Mouse (Mus musculus): Measurements from ENCODE around the gene Sh3bp4. TPM values are rescaled to one million over a fixed set of nuclear protein-coding genes. Genes with fewer than 3 reads are reported as not detected.

Sh3bp4 gene
- total and polyA plus RNA-seq, 3 experiments: not detected

- no peak overlapping the region for H3K9ac ChIP-seq (ENCODE audit: insufficient read depth, low read depth)
- H3K4me1 ChIP-seq (ENCODE audit: control insufficient read depth in 1 of 2, insufficient read depth in 2 of 2): no peaks in the 10 kb centered on the region
- dilution Hi-C loops (cut with MboI; ENCODE audit: extremely low pct_ligation_motif_present, extremely low pct_unique_long_range_greater_than_20kb, low sequenced_read_pairs) (no loop called here), in situ Hi-C loops (cut with MboI; ENCODE audit: low pct_ligation_motif_present, low pct_unique_long_range_greater_than_20kb, low sequenced_read_pairs) (no loop called here)
- no peaks in the 10 kb centered on the region for H3K36me3 ChIP-seq (replicated peaks in 1 of 2; ENCODE audit: control insufficient read depth in 1 of 2, insufficient read depth in 1 of 2, low read length in 1 of 2)
- H3K79me2 ChIP-seq (replicated peaks; ENCODE audit: control insufficient read depth, extremely low read depth, insufficient read depth, poor library complexity, severe bottlenecking): no peaks in the 10 kb centered on the region
- no peak overlapping the region for H3K27ac ChIP-seq (ENCODE audit: insufficient read depth, low read depth)
- no peaks in the 10 kb centered on the region for H3K27me3 ChIP-seq (replicated peaks)
- TF ChIP-seq NRF1 (IDR thresholded peaks at IDR 0.05; ENCODE audit: low read depth, low read length) (no peak), EP300 (IDR thresholded peaks at IDR 0.05; ENCODE audit: low read length) (no peak), ZNF384 (IDR thresholded peaks at IDR 0.05; ENCODE audit: low read depth, low read length) (no peak), USF2 (conservative IDR thresholded peaks at IDR 0.05; ENCODE audit: low read depth, low read length) (no peak), E2F4 (IDR thresholded peaks at IDR 0.05; ENCODE audit: insufficient replicate concordance, low read depth, low read length) (no peak), SMC3 (IDR thresholded peaks at IDR 0.05; ENCODE audit: low read depth, low read length) (no peak), TCF12 (IDR thresholded peaks at IDR 0.05; ENCODE audit: low read depth, low read length) (no peak), CHD2 (IDR thresholded peaks at IDR 0.05; ENCODE audit: low read length) (no peak), MAFK (IDR thresholded peaks at IDR 0.05; ENCODE audit: insufficient replicate concordance, low read length) (no peak), RAD21 (IDR thresholded peaks at IDR 0.05; ENCODE audit: low read depth, low read length) (no peak), MYC (IDR thresholded peaks at IDR 0.05; ENCODE audit: low read depth, low read length) (no peak), CTCF (conservative IDR thresholded peaks at IDR 0.05 in 1 of 2, IDR thresholded peaks at IDR 0.05 in 1 of 2; ENCODE audit: low read depth in 2 of 2, low read length in 2 of 2) (no peak), USF1 (IDR thresholded peaks at IDR 0.05; ENCODE audit: low read depth, low read length) (no peak), MEF2A (IDR thresholded peaks at IDR 0.05; ENCODE audit: borderline replicate concordance, low read depth, low read length) (no peak)
- no peak for DNase-seq (ENCODE audit: extremely low read depth)
- no peak overlapping the region for H3K4me2 ChIP-seq (ENCODE audit: insufficient read depth, low read depth, poor library complexity, severe bottlenecking)
- H3K9me3 ChIP-seq (replicated peaks; ENCODE audit: low read length): peaks cover 95% of the 10 kb centered on the region
- no peak overlapping the region for H3K4me3 ChIP-seq (replicated peaks in 1 of 3; ENCODE audit: low read depth in 2 of 3, low read length in 2 of 3, poor library complexity in 1 of 3)
Observed at GRCm38 (mm10) chr1:89136089-89136811, 66.0 kb downstream of the Sh3bp4 start.

- no peak overlapping the region for H3K27ac ChIP-seq (ENCODE audit: insufficient read depth, low read depth)
- no peak overlapping the region for H3K4me2 ChIP-seq (ENCODE audit: insufficient read depth, low read depth, poor library complexity, severe bottlenecking)
- H3K4me3 ChIP-seq (replicated peaks in 1 of 3; ENCODE audit: low read depth in 2 of 3, low read length in 2 of 3, poor library complexity in 1 of 3): no peak overlapping the region
- H3K79me2 ChIP-seq (replicated peaks; ENCODE audit: control insufficient read depth, extremely low read depth, insufficient read depth, poor library complexity, severe bottlenecking): no peaks in the 10 kb centered on the region
- no peak for DNase-seq (ENCODE audit: extremely low read depth)
- H3K4me1 ChIP-seq (ENCODE audit: control insufficient read depth in 1 of 2, insufficient read depth in 2 of 2): no peaks in the 10 kb centered on the region
- H3K27me3 ChIP-seq (replicated peaks): no peaks in the 10 kb centered on the region
- no peak overlapping the region for H3K9ac ChIP-seq (ENCODE audit: insufficient read depth, low read depth)
- no peaks in the 10 kb centered on the region for H3K36me3 ChIP-seq (replicated peaks in 1 of 2; ENCODE audit: control insufficient read depth in 1 of 2, insufficient read depth in 1 of 2, low read length in 1 of 2)
- H3K9me3 ChIP-seq (replicated peaks; ENCODE audit: low read length): peaks cover 95% of the 10 kb centered on the region
- dilution Hi-C loops (cut with MboI; ENCODE audit: extremely low pct_ligation_motif_present, extremely low pct_unique_long_range_greater_than_20kb, low sequenced_read_pairs): no loop called here
- in situ Hi-C loops (cut with MboI; ENCODE audit: low pct_ligation_motif_present, low pct_unique_long_range_greater_than_20kb, low sequenced_read_pairs): no loop called here
- TF ChIP-seq JUND (conservative IDR thresholded peaks at IDR 0.05; ENCODE audit: low read depth, low read length) (no peak), ZKSCAN1 (IDR thresholded peaks at IDR 0.05; ENCODE audit: borderline replicate concordance, low read depth, low read length) (no peak), NRF1 (IDR thresholded peaks at IDR 0.05; ENCODE audit: low read depth, low read length) (no peak), SMC3 (IDR thresholded peaks at IDR 0.05; ENCODE audit: low read depth, low read length) (no peak)
Observed at GRCm38 (mm10) chr1:89137086-89137816, 67.0 kb downstream of the Sh3bp4 start.
